Mouse (Mus musculus) liver (tissue): ENCODE measurements around the gene Dbh.
A peak's percentile ranks its signal among the peaks of the same experiment; 100 is the strongest.

Source experiments
- DNase-seq: peaks from one replicate; pipeline ENCODE4 v3.0.0-alpha.2; 2020; ENCODE audit warnings: mixed read lengths

Gene Dbh

DNA sequence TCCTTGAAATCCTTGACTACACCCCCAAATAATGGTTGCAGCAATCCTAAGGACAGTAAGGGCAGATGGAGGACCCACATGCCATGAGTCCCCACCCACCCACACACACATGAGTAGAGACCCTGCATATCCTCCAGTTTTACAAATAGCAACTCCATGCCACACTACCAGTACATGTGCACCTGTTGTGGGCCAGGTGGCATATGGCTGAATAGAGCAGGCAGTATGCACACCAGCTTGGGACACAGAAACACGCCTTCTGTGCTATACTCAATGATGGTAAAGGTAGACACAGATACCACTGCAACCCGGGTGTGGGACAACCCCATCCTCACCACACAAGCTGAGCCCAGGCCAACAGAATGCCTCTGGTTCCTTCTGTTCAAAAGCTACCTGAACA, 1.0 kb downstream of the Dbh start:
- no peak for DNase-seq

DNA sequence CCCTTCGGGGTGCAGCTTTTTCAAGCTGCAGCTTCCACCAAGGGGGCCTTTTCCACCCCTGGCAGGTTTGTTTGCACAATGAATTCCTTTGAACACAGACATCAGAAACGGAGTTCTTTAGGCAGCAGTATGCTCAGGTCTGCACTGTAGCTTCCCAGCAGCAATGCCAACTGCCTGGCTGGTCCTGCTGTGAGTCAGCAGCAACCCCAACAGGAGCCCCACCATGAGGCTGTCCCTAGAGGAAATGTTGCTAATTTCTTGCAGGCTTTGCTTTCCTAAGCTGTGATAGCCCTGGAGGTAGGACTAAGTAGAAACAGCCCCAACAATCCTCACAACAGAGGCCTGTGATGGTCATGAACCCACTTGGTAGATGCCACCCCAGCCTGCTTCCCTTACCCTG, 2.0 kb downstream of the Dbh start:
- DNase-seq: no peak

DNA sequence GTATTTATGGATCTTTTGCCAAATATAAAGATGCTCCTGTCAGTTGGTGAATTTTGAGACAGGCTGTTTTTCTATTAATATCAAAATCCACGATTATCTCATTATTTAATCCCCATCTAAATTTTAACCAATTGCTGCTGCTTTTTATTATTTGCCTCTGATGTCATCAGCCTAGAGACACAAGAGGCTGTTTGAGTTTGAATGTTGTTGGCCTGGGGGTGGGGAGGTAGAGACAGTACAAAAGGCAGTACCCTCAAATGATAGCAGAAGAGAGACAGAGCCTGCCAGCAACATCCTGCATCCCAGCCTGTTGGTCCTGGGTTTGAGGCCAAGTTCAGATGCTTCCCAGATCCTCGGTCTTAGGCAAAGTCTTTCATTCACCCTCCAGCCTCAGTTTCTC, 9.2 kb downstream of the Dbh start:
- no peak for DNase-seq

DNA sequence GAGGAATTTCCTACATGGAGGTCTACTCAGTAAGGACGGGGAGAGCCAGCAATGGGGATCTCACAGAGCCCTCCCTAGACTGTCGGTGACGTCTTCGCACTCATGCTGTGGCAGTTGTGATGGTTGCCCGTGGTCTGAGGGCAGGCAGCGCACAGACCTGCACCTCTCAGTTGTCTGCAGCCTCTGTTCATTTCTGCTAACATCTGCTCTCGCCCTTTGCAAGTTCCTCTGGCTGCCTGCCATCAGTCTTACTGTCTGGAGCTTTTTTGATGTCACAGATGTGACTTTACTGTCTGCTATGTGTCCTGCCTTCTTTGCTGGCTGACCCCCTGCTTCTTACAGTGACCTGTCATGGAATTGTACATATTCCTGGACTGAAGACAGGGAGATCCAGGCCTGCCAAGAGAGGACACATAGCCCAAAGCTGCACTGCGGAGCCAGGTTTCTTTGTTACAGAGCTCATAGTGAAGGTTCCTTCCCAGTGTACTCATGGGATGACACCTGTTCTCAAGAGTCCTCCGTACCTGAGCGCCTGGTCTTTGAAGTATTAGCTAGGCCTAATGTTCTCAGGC, 10.7 kb downstream of the Dbh start:
- DNase-seq: no peak

DNA sequence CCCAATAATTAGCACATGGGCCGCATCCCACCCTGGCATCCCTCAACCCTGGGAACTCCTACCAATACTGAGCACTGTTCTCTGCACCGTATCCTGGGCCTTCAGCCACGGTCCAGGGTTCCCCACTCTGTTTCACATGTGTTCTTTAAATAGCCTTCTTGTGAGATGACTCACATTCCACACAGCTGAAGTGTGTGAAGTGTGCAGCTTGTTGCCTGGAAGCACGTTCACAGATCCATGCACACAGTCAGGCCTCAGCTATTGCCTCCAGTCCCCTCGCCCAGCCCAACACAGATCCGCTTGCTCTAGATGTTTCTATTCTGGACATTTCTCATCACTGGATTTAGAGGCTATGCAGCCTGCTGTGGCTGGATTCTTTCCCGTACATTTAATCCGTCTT, 14.1 kb downstream of the Dbh start:
- no peak for DNase-seq

DNA sequence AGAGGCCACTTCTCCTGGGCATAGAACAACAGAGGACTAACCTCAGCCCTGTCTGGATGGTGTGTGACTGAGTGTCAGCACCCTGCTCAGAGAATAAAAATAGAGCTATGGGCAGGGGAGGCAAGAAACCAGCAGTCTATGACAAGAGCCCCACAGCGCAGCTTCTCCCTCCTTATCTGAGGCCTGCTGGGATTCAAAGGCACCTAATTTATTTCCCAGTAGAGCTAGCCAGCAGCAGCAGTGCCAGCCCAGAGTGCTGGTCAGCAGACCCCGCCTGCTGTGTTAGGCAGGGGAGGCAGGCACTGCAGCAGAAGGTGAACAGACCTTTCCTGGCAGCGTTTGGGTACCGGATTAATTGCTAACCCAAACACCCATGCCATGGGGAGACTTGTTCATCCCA, 16.9 kb downstream of the Dbh start:
- DNase-seq: no peak

DNA sequence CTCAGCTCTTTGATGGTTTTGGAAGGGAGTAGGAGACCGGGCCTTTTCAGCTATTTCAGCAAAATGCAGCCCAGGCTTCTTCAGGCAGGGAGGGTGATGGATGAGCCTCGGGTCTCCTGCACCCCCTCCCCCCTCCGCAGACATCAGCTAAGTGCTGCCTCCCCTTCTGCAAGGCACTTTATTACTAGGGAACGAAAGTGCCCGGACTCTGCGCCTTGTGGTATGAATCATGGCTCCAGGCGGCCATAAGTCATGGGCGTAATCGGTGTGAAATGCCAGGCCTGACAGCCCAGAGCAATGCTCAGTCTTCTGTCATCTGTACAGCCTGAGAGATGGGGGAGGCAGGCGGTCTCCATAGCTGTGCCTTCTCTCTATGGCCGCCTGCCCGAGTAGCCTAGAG, 18.7 kb downstream of the Dbh start:
- DNase-seq: peak; percentile 40

DNA sequence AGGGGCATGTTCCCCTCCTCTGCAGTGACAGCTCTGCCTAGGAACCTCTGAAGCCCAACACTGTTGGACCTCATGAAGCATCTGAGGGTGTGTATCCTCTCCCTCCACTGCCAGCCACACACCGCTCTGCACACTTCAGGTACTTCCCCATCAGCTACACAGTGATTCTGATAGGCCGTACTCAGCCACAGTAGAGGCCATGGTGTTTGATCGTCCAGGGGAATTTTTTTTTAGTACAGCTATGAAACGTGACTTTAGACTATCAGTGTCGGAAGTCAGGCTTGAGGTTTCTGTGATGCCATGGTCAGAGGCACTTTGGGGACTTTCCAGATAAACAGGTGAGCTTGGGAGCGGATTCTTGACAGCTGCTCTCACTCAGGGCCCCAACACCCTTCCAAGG, 22.5 kb downstream of the Dbh start:
- no peak for DNase-seq

DNA sequence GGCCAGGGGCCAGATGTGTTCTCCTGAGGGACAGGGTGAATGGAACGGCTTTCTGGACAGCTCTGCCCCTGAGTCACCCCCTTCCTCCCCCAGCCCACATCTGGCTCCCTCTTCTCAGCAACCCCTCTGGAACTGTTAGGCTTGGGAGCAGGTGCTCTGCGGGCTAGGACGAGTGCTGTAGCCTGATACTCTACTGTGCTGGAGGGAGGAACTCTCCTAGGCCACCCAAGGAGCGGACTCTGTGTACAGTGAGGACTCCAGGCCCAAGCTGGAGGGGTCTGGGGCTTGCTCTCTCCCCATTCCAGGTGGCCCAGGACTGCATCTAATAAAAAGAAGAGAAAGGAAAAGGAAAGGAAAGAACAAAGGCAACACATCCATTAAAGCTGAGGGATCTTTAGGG, 25.0 kb downstream of the Dbh start:
- DNase-seq: no peak

DNA sequence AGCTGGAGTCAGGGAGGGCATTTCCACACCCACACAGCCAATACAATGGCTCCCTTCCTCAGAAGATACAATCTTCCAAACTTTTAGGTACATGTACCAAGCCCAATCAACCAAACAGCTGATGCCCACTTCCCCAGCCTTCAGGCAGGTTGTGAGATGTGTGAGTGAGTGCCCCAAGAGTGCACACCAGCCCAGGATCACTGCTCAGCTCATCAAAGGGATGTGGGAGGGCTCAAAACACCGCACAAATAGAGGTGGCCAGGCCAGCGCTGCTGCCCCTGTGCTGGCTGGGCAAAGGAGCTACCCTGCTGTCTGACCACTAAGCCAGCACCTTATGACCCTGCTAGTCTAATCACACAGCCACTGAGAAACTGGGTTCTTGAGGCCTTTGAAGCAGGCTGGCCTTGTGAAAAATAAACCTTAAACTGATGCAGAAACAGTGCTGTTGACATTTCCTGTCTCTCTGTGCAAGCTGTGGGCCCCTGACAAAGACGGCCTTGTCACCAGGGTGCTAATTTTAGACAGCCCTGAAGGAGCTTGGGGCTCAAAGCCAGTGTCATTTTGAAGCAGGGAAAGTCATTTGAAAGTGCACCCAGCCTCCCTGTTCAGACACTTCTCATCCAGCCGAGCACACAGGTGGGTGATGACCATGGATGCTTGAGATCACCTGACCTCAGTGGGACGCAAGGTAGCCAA, 33.7 kb downstream of the Dbh start:
- DNase-seq: no peak

DNA sequence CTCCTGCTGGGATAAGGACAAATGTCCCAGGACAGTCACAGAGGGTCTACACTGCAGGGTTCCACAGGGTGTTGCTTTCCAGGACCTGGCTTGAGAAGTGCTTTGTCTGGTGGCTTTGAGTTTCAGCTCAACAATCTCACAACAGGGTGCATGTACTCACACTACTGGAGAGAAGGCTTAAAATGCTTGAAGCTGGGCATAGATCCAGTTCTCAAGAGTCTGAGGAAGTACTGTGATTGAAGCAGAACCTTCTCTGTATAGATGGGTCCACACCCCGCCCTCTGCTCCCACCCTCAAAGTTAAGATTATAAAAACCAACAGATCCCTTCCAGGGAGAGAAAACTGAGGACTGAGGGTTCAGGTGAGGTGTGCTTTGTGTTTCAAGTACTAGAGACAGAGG, 35.6 kb downstream of the Dbh start:
- DNase-seq: no peak

DNA sequence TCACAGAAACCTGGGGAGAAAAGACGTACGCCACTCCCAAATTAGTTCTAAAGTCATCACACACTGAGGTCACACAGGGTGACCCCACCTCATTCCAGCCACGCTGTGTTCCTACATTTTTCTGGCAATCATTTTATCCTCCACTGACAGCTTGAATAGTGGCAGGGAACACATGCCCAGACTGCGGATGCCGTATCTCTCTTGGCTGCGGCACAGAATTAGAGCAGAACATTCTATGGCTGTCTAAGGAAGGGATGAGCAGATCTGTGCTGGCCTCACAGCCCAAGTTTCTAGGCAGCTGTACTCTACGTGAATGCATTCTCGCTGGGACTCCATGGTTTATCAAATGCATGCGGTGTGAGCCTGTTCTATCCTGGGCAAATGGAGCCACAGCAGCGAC, 40.6 kb downstream of the Dbh start:
- DNase-seq: no peak

DNA sequence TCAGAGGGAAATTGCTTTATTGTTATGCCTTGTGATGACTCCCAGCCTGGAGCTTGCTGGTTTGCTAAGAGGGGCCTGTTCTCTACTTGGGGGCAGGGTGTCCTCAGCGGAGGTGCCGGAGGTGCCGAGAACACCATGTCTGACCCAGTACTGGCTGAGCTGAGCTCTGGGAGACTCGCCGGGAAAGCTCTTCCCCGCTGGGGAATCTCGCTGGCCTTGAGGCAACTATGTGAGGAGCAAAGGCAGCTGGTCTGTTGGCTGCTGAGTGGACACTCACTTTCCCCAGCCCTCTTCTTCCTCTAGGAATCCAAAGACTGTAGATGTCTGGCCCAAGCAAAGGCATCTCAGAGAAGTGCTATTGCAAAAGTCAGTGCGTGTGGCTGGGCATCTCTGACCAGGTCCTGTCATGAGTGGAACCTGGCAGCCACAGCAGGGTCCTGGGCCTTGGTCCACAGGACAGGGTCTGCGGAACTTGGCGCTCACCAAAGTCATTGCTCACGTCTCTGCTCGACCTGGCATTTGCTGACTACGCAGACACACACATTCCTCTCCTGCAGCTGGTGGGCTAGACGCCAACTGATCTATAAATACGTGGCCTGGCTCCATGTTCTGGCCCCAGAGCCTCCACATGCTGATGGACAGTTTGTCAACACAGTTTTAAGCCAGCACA, 41.2 kb downstream of the Dbh start:
- no peak for DNase-seq

DNA sequence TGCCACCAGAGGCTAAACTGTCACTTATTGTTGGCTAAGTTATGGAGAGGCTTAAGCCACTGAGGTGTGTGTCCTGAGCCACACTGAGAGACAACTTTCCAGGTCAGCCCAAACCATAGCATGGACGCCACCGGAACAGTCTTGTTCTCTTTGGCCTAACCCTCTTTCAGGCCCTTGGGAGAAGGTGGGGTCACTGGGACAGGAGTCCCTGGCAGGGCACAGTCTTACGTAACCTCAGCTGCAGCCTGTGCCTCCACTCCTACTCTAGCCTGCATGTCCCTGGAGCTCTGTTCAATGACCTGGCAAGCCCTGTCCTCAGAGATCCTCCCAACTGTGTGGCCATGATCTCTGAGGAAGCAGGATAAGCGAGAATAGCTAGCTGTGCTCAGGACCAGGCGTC, 42.1 kb downstream of the Dbh start:
- no peak for DNase-seq

DNA sequence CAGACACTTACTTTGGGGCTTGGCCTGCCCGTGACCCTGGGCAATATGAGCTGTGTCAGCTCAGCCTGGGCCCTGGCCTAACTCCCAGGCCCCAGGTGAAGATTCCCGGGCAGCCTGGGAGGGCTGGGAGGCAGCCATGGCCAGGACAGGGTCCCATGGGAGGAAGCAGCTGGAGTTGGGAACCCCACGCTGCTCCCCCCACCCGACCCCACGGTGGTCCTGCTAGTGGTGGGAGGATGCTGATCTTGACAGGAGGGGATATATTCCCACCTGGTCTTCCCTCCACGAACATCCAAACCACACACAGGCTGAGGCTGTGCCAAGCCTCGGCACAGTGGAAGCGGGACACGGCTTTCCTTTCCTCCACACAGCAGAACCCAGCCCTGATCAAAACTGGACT, 44.3 kb downstream of the Dbh start:
- no peak for DNase-seq

DNA sequence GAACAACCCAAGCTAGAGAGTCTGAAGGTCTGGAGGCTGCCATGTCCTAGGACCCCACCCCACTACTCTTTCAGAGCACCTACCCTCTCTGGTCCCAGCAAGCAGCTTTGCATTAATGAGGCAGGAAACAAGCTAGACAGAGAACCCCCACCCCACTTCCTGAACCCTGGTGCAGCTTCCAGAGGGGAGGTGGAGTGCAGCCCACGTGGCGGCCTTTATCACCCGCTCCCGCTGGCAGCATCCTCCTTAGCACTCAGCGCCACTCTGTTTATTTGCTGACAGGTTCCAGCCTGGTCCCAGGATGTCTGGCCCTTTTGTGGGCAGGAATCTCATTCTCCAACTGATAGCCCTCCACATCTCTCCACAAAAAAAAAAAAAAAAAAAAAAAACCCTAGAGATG, 44.8 kb downstream of the Dbh start:
- peak; percentile 36 for DNase-seq

DNA sequence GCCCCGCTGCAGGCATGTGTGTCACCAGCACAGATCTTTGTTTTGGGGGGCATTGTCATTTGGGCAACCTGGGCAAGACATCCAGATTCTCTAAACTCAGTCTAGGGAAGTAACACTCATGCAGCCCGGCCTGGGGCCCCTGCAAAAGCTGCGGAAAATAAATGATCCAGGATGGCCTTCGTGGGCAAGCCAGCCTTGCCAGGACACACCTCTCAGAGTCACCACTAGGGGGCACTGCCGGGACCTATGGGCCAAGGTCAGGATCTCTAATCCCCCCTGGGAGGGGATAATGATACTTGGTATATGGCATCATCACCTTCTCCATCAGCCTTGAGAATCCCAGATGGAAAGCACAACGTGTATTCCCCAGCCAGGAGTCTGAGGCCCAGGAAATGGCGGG, 45.2 kb downstream of the Dbh start:
- peak; percentile 58 for DNase-seq

DNA sequence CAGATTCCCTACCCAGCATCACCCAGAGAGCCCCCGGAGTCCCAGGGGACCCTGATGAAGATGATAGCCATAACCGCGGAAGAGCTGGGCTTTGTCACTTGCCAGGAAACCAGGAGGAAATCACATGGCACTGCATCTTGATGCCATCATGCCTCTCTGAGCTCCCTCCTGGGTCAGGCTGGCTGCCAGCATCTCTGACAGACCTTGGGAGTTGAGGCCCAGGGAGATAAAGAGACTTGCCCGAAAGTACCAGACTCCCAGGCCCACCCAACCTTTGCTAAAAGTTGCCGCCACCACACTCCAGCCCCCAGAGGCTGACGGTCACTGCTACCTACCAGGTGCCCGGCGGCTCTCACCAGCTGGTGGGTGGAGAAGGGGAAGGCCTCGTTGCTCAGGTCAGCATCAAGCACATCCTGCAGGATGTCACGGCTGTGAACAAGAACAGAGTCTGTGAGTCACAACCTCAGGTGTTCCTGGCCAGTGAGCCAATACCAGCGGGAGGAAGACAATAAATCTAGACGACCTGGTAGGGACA, 45.7 kb downstream of the Dbh start:
- no peak for DNase-seq

DNA sequence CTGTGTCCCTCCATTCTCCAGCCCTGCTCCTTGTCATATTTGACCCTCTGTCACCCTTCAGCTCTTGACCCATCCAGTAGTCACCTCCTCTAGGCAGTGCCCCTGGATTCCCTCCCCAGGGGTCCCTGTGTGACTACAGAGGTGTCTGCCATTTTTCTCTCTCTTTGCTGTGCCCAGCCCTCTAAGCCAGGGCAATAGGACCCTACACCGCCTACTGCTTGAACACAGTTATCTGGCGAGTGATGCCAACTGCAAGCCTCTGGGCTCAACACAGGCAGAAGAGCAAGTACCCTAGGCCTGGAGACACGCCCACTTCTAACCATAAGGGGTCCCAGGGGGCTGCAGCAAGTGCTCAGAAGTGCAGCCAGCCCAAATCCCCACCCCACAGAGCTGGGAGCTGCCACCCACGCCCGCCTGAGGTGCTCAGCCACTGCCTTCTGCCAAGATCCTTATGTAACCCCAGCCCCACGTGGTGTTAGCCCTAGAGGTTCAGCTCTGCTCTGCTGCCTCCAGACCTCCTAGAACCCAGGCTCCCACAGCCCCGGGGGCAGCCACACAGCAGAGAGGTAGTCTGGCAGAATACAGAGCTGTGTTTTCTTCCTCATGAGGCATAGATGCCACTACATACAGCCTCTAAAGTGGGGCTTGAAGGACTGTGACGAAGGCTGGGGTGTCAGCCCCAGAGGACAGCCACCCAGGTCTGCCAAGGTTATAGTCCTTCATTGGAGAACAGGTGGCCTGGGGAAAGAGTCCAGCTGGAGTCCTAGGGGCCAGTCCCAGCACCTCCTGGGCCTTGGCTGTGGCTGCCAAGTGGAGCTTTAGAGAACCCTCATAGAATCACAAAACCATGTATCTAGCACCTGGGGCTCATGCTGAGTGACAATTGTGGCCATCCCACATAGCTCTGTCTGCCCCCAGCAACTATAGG, 47.2 kb downstream of the Dbh start:
- DNase-seq: no peak

DNA sequence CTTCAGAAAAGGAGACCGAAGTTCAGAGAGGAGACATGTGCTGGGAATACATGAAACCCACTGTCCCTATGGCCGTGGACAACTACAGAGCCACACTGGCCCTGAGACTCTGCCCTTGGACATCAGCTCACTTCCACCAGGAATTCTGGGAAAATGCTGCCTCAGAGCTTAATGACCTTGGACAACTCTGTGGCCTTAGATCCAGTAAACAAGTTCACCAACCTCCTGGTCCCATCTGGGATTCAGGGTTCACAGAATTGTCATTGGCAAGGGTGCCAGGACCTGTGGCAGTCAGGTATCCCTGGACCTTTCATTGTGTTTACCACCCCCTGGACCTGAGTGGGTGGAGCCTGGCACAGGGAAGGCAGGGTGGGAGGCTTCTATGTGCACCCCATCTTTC, 50.5 kb downstream of the Dbh start:
- DNase-seq: no peak

DNA sequence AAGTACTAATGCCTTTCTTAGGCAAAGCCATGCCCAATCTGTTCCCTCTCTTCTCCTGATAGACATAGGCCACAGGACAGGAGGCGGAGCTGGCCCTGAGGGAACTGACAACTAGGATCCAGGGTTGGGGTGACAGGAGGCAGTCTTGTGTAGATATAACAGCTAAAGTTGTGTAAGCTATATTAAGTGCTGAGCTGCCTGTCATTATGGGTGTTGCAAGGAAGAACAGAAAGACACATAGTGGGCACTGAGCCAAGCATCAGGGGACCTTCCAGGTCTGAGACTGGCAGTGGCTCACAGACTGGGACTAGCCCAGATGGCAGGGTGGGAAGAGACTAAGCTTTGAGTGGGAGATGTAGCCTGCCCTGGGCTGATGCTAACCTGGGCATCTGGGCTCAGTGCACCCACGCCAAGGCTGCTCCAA, 53.1 kb downstream of the Dbh start:
- no peak for DNase-seq

DNA sequence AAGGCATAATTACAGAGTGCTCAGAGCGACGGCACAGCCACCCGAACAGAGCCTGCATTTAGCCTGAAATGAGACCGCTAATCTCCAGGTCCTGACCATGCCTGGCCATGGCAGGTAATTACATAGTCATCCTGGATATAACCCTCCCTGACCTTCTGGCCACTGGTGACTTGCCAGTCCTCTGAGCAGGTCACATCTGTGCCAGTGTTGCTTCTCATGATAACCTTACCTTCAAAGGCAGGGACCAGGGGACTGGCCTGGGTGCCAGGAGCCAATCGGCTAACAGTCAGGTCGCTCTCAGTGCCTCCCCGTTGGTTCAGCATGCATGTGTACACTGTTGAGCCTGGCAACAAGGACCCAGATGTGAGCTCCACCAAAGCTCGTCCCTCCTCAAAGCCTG, 53.5 kb downstream of the Dbh start:
- DNase-seq: no peak

DNA sequence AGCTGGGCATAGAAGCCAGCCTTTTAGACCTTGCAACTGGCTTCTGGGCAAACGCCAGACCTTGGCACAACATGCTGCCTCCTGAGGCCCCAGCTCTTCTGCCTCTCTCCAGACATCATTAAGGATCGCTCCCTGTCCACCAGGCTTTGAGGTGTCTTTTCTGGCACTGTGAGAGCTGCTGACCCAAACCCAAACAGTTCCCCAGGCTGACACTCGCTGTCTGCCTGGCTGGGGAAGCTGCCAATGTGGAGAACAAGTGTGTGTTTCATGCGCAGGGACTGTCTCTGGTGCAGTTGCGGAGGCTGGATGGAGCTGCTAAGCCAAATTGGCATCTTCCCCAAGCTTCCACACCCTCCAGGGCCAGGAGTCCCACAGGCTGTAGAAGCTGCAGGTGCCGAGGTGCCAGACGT, 58.0 kb downstream of the Dbh start:
- DNase-seq: no peak
